Mouse (Mus musculus) erythroid progenitor cell, adult 5-6 weeks (primary cell): ENCODE data around the gene Ceacam19. TPM values are rescaled to one million over a fixed set of nuclear protein-coding genes. Genes with fewer than 3 reads are reported as not detected.

Source experiments
- ATAC-seq: replicated peaks from 2 replicates; pipeline ENCODE4 v1.8.0; 2016; ENCODE audit warnings: moderate number of reproducible peaks, mild to moderate bottlenecking, moderate TSS enrichment, inconsistent platforms; ENCODE audit not compliant: poor library complexity, low FRiP score, severe bottlenecking
- total RNA-seq, 2 experiments: library from RNA; stranded (forward) in 1 of 2; stranded (reverse) in 1 of 2; fragments of 150-400 nt in 1 of 2; fragments of 186-747, 209-891 nt in 1 of 2; gene quantifications; 2 replicates each; pipeline versions ENCODE4 v1.2.3 to v1.2.4; 2015 to 2017; ENCODE audit warnings: low replicate concordance in 2 of 2

Gene Ceacam19
- total RNA-seq, 2 experiments from 2014 or later: not detected

- peak; percentile 65 for ATAC-seq
Measured at GRCm38 (mm10) chr7:19910421-19911291, 22.9 kb upstream of the Ceacam19 start.

DNA sequence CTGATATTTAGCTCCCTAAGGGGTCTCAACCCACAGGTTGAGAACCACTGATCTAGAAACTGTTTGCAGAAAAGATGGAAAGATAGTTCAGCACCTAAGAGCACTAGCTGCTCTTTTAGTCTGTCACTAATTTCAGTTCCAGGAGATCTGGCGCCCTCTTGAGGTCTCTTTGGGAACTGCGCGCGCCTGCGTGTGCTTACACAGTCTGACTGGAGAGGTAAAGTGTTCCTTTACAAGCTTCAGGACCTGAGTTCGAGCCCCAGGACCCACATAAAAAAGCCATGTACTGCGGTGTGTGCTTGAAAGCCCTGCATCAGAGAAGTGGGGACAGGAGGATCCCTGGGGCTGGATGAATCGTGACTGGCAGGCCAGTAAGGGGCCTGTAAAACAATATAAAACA is 2.1 kb upstream of the Ceacam19 start:
- ATAC-seq: no peak

- no peak for ATAC-seq
Measured at GRCm38 (mm10) chr7:19880754-19881153, 7.0 kb downstream of the Ceacam19 start.

DNA sequence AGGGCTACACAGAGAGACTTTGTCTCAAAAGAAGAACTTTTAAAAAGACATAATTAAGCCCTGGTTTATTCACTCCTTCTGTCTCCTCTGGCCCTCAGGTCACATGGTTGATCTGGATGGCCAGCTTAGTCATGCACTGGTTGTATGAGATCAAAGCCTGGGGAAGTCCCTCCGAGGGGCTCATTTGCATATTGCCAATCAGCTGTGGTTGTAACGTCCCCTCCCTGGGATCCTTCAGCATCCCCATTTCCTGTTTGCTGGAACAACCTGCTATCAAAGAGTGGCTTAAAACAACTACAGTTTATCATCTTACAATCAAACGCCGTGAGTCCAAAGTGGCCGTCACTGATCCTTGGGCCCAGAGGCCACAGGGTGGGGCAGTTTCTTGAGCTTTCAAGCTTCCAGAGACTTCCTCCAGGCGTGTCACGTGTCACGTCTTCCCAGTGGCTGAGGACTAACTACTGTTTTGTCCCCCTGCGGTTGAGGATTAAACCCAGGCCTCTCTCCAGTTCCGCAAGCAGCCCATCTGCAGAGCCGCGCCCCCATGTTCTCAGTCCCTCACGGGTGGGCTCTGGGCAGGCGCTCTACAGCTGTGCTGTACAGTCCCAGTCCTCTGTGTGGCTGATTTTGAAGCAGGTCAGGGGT is 10.9 kb downstream of the Ceacam19 start:
- ATAC-seq: no peak

GRCm38 (mm10) chr7:19875948-19876682 is 11.7 kb downstream of the Ceacam19 start:
- ATAC-seq: no peak

DNA sequence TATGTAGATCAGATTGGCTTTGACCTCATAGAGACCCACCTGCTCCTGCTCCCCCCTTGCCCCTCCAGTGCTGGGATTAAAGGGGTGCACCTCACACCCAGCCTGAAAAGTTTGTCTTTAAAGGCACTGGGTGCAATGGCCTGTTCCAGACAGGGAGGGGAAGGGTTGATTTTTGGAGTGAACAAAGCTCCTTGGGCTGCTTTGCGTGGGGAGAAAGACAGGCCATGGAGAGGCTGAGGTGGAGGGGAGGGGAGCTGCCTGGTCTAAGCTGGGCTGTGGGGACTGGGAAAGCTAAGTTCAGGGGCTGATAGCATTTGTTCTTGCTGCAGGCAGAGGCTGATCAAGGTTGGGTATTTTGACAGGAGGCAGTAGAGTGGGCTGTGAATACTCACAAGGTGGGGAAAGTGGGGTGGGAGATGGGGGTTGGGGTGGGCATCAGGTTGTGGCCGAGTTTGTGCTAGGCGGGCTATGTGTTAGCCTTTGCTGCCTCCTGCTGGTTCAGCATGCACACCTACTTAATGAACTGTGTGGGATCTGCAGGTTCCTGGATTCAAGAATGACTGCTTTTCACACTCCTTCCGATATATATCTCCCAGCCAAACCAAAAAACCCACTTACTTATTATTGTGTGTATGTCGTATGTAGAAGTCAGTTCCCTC is 15.7 kb downstream of the Ceacam19 start:
- no peak for ATAC-seq

- ATAC-seq: no peak
Measured at GRCm38 (mm10) chr7:19871137-19871621, 16.6 kb downstream of the Ceacam19 start.

- ATAC-seq: no peak
Measured at GRCm38 (mm10) chr7:19867751-19868399, 19.9 kb downstream of the Ceacam19 start.

DNA sequence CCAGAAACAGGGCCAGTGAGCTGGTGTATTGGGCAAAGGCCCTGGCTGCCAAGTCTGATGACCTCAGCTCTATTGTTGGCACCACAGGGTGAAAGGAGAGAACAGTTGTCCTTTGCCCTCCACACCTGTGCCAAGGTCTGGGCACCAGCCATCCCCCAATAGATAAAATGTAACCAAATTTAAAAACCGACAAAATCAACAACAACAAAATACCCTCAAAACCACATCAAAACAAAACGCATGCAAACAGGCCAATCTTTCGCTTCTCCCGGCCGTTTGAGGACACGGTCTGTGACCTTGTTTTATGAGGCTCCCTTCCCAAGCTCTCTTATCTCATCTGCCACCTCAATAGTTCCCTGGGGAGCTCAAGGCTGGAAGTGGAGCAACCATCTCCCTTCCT is 21.3 kb downstream of the Ceacam19 start:
- ATAC-seq: no peak

GRCm38 (mm10) chr7:19865246-19866036 is 22.3 kb downstream of the Ceacam19 start:
- no peak for ATAC-seq

GRCm38 (mm10) chr7:19864241-19864640 is 23.5 kb downstream of the Ceacam19 start:
- ATAC-seq: no peak

GRCm38 (mm10) chr7:19861199-19861598 is 26.6 kb downstream of the Ceacam19 start, which contains the start of gene Ceacam16:
Gene Ceacam16 (minus strand): TSS chr7:19861299.
- no peak for ATAC-seq

GRCm38 (mm10) chr7:19859740-19860139 is 28.0 kb downstream of the Ceacam19 start:
- ATAC-seq: no peak

- no peak for ATAC-seq
Measured at GRCm38 (mm10) chr7:19856283-19856682, 31.5 kb downstream of the Ceacam19 start.

GRCm38 (mm10) chr7:19855663-19856062 is 32.1 kb downstream of the Ceacam19 start:
- no peak for ATAC-seq

- ATAC-seq: no peak
Measured at GRCm38 (mm10) chr7:19853526-19853925, 34.2 kb downstream of the Ceacam19 start.

DNA sequence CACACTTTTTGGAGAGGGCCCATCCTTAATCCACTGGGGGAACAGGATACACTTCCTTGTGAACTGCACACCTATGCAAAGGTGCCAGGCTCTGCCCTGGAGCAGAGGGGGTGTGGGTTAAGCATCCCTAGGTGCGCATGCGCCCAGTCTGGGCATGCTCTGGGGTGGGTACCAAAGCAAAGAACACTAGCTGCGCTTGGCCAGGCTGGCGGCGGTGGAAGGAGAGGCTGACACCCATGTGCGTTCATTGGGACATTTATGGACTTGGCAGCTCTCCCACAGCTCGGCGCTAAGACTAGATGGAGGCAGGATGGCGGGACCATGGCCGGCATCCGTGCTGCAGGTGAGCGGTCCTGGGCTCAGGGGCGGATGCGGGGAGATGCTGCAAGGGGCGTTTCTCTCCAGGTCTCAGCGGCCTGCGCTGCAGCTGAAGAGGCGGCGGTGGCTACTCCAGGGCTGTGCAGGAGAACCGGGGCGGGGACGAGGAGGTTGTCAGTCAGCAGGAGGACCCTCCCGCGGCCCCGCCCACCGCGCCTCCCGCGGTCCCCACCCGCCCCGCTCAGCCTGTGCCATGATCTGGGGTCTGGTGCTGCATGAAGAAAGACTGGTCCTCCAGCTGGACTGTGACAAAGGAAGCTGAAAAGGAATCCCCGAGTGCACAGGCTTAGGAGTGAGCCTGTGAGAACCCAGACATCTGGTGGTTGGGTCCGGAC is 35.8 kb downstream of the Ceacam19 start, which contains the start of gene Gm19345:
TSS of gene Gm19345 (plus strand) at position 146 of the 713 bp plus-strand sequence.
- no peak for ATAC-seq
